Mouse (Mus musculus): ENCODE data around the gene 4930595D18Rik. TPM values are rescaled to one million over a fixed set of nuclear protein-coding genes. Genes with fewer than 3 reads are reported as not detected.

4930595D18Rik gene
- not detected in 2 replicates for polyA plus RNA-seq (2016; fragmentation: Nextera tagmentation; extraction: Ambion mirVana)

GRCm38 (mm10) chr12:111184476-111184875, at the start of gene 4930595D18Rik:
Gene 4930595D18Rik (minus strand): TSS chr12:111184491.
- Histone ChIP-seq H3K27ac (no peak within 1 kb of the TSS), H3K4me3 (no peak within 1 kb of the TSS), H3K9me3 (no peaks in the 10 kb centered on the region), H3K27me3 (no peaks in the 10 kb centered on the region), H3K9ac (no peak within 1 kb of the TSS), H3K4me1 (no peaks in the 10 kb centered on the region; the same call in 1 of the 2 replicates), H3K36me3 (no peaks in the 10 kb centered on the region), H3K4me2 (replicated peaks) (no peak within 1 kb of the TSS)
- ATAC-seq (ENCODE audit: insufficient number of reproducible peaks, insufficient read depth, low FRiP score, low TSS enrichment): no peak
- WGBS: 78% methylated on average over 5 of the region's 5 CpGs

- 92% methylated on average over 4 of the region's 4 CpGs for WGBS
- no peaks in the 10 kb centered on the region for H3K4me1 ChIP-seq
- H3K4me3 ChIP-seq: no peak overlapping the region
- no peak overlapping the region for H3K9ac ChIP-seq
- ATAC-seq (ENCODE audit: insufficient number of reproducible peaks, insufficient read depth, low FRiP score, low TSS enrichment): no peak
- H3K36me3 ChIP-seq: 0 out of 2 replicates have a peak, but pooled peaks cover 10% of the 10 kb centered on the region
- H3K9me3 ChIP-seq: no peaks in the 10 kb centered on the region
- H3K4me2 ChIP-seq (replicated peaks): no peak overlapping the region
- H3K27me3 ChIP-seq: no peaks in the 10 kb centered on the region
- no peak overlapping the region for H3K27ac ChIP-seq
Observed at GRCm38 (mm10) chr12:111233798-111234197, 49.5 kb upstream of the 4930595D18Rik start.

- Histone ChIP-seq H3K9me3 (no peaks in the 10 kb centered on the region), H3K9ac (no peak overlapping the region), H3K4me1 (no peaks in the 10 kb centered on the region), H3K4me2 (replicated peaks) (no peak overlapping the region), H3K27ac (no peak overlapping the region), H3K27me3 (no peaks in the 10 kb centered on the region), H3K4me3 (no peak overlapping the region), H3K36me3 (peaks cover 4% of the 10 kb centered on the region; the same call in 1 of the 2 replicates)
- WGBS: 87% methylated on average over 2 of the region's 2 CpGs
- ATAC-seq (ENCODE audit: insufficient number of reproducible peaks, insufficient read depth, low FRiP score, low TSS enrichment): no peak
Observed at GRCm38 (mm10) chr12:111230793-111231192, 46.5 kb upstream of the 4930595D18Rik start.

GRCm38 (mm10) chr12:111228488-111228887, 44.2 kb upstream of the 4930595D18Rik start:
- no peak for ATAC-seq (ENCODE audit: insufficient number of reproducible peaks, insufficient read depth, low FRiP score, low TSS enrichment)
- no peak overlapping the region for H3K4me3 ChIP-seq
- H3K36me3 ChIP-seq: peaks cover 4% of the 10 kb centered on the region; the same call in 1 of the 2 replicates
- H3K27ac ChIP-seq: no peak overlapping the region
- H3K9ac ChIP-seq: no peak overlapping the region
- no peak overlapping the region for H3K4me2 ChIP-seq (replicated peaks)
- H3K27me3 ChIP-seq: no peaks in the 10 kb centered on the region
- H3K9me3 ChIP-seq: no peaks in the 10 kb centered on the region
- 91% methylated on average over 5 of the region's 5 CpGs for WGBS
- 0 out of 2 replicates have a peak, but pooled peaks cover 9% of the 10 kb centered on the region for H3K4me1 ChIP-seq

GRCm38 (mm10) chr12:111227410-111227809, 43.1 kb upstream of the 4930595D18Rik start:
- no peak overlapping the region for H3K4me2 ChIP-seq (replicated peaks)
- no peak overlapping the region for H3K27ac ChIP-seq
- H3K4me1 ChIP-seq: 0 out of 2 replicates have a peak, but pooled peaks cover 9% of the 10 kb centered on the region
- no peaks in the 10 kb centered on the region for H3K27me3 ChIP-seq
- no peaks in the 10 kb centered on the region for H3K9me3 ChIP-seq
- no peak for ATAC-seq (ENCODE audit: insufficient number of reproducible peaks, insufficient read depth, low FRiP score, low TSS enrichment)
- H3K9ac ChIP-seq: no peak overlapping the region
- WGBS: 73% methylated on average over 4 of the region's 4 CpGs
- no peak overlapping the region for H3K4me3 ChIP-seq
- H3K36me3 ChIP-seq: peaks cover 10% of the 10 kb centered on the region

GRCm38 (mm10) chr12:111225197-111225780, 41.0 kb upstream of the 4930595D18Rik start:
- WGBS: 67% methylated on average over 10 of the region's 10 CpGs
- H3K27me3 ChIP-seq: no peaks in the 10 kb centered on the region
- no peak overlapping the region for H3K4me2 ChIP-seq (replicated peaks)
- H3K9me3 ChIP-seq: no peaks in the 10 kb centered on the region
- H3K4me3 ChIP-seq: no peak overlapping the region
- H3K9ac ChIP-seq: no peak overlapping the region
- H3K27ac ChIP-seq: peak overlapping the region; percentile 37; the same call in 1 of the 2 replicates
- peaks cover 31% of the 10 kb centered on the region for H3K36me3 ChIP-seq
- 0 out of 2 replicates have a peak, but pooled peaks cover 9% of the 10 kb centered on the region for H3K4me1 ChIP-seq
- ATAC-seq (ENCODE audit: insufficient number of reproducible peaks, insufficient read depth, low FRiP score, low TSS enrichment): no peak

- no peak overlapping the region for H3K27ac ChIP-seq
- no peaks in the 10 kb centered on the region for H3K9me3 ChIP-seq
- H3K4me1 ChIP-seq: no peaks in the 10 kb centered on the region
- no peak for ATAC-seq (ENCODE audit: insufficient number of reproducible peaks, insufficient read depth, low FRiP score, low TSS enrichment)
- H3K9ac ChIP-seq: no peak overlapping the region
- H3K27me3 ChIP-seq: no peaks in the 10 kb centered on the region
- H3K4me2 ChIP-seq (replicated peaks): no peak overlapping the region
- H3K4me3 ChIP-seq: no peak overlapping the region
- WGBS: 96% methylated on average over 6 of the region's 6 CpGs
- peaks cover 27% of the 10 kb centered on the region for H3K36me3 ChIP-seq
Observed at GRCm38 (mm10) chr12:111218867-111219266, 34.6 kb upstream of the 4930595D18Rik start.

GRCm38 (mm10) chr12:111211729-111212128, 27.4 kb upstream of the 4930595D18Rik start:
- no peak overlapping the region for H3K4me3 ChIP-seq
- H3K9ac ChIP-seq: no peak overlapping the region
- ATAC-seq (ENCODE audit: insufficient number of reproducible peaks, insufficient read depth, low FRiP score, low TSS enrichment): no peak
- no peak overlapping the region for H3K4me2 ChIP-seq (replicated peaks)
- 87% methylated on average over 5 of the region's 5 CpGs for WGBS
- no peaks in the 10 kb centered on the region for H3K9me3 ChIP-seq
- H3K27me3 ChIP-seq: no peaks in the 10 kb centered on the region
- H3K4me1 ChIP-seq: no peaks in the 10 kb centered on the region
- no peaks in the 10 kb centered on the region for H3K36me3 ChIP-seq
- no peak overlapping the region for H3K27ac ChIP-seq

GRCm38 (mm10) chr12:111207641-111208040, 23.4 kb upstream of the 4930595D18Rik start:
- WGBS: 83% methylated on average over 3 of the region's 3 CpGs
- no peaks in the 10 kb centered on the region for H3K9me3 ChIP-seq
- no peaks in the 10 kb centered on the region for H3K27me3 ChIP-seq
- H3K4me1 ChIP-seq: peaks cover 7% of the 10 kb centered on the region; the same call in 1 of the 2 replicates
- H3K4me3 ChIP-seq: no peak overlapping the region
- no peak overlapping the region for H3K9ac ChIP-seq
- ATAC-seq (ENCODE audit: insufficient number of reproducible peaks, insufficient read depth, low FRiP score, low TSS enrichment): no peak
- no peak overlapping the region for H3K4me2 ChIP-seq (replicated peaks)
- H3K36me3 ChIP-seq: no peaks in the 10 kb centered on the region
- H3K27ac ChIP-seq: no peak overlapping the region

GRCm38 (mm10) chr12:111203945-111204344, 19.7 kb upstream of the 4930595D18Rik start:
- no peak overlapping the region for H3K9ac ChIP-seq

GRCm38 (mm10) chr12:111203076-111203475, 18.8 kb upstream of the 4930595D18Rik start:
- WGBS: 72% methylated on average over 10 of the region's 10 CpGs
- no peak overlapping the region for H3K9ac ChIP-seq
- H3K36me3 ChIP-seq: no peaks in the 10 kb centered on the region

More at GRCm38 (mm10) chr12:111203945-111204344, 19.7 kb upstream of the 4930595D18Rik start:
- Histone ChIP-seq H3K27me3 (no peaks in the 10 kb centered on the region), H3K4me3 (no peak overlapping the region), H3K27ac (no peak overlapping the region), H3K9me3 (no peaks in the 10 kb centered on the region), H3K4me1 (peaks cover 7% of the 10 kb centered on the region; the same call in 1 of the 2 replicates), H3K36me3 (no peaks in the 10 kb centered on the region), H3K4me2 (replicated peaks) (no peak overlapping the region)
- 71% methylated on average over 3 of the region's 3 CpGs for WGBS
- ATAC-seq (ENCODE audit: insufficient number of reproducible peaks, insufficient read depth, low FRiP score, low TSS enrichment): no peak

GRCm38 (mm10) chr12:111196548-111196947, 12.3 kb upstream of the 4930595D18Rik start:
- no peak for ATAC-seq (ENCODE audit: insufficient number of reproducible peaks, insufficient read depth, low FRiP score, low TSS enrichment)
- WGBS: 85% methylated on average over 4 of the region's 4 CpGs
- no peak overlapping the region for H3K4me2 ChIP-seq (replicated peaks)

More at GRCm38 (mm10) chr12:111203076-111203475, 18.8 kb upstream of the 4930595D18Rik start:
- Histone ChIP-seq H3K4me2 (replicated peaks) (no peak overlapping the region), H3K9me3 (no peaks in the 10 kb centered on the region), H3K4me3 (no peak overlapping the region), H3K27ac (no peak overlapping the region), H3K4me1 (peaks cover 7% of the 10 kb centered on the region; the same call in 1 of the 2 replicates), H3K27me3 (no peaks in the 10 kb centered on the region)
- no peak for ATAC-seq (ENCODE audit: insufficient number of reproducible peaks, insufficient read depth, low FRiP score, low TSS enrichment)

More at GRCm38 (mm10) chr12:111196548-111196947, 12.3 kb upstream of the 4930595D18Rik start:
- H3K9me3 ChIP-seq: no peaks in the 10 kb centered on the region
- no peak overlapping the region for H3K4me3 ChIP-seq
- no peak overlapping the region for H3K27ac ChIP-seq
- no peaks in the 10 kb centered on the region for H3K36me3 ChIP-seq
- peaks cover 10% of the 10 kb centered on the region for H3K4me1 ChIP-seq
- H3K27me3 ChIP-seq: no peaks in the 10 kb centered on the region
- H3K9ac ChIP-seq: no peak overlapping the region
